In genomic region chr1:152020070-152020469, GRCm38 (mm10) we compare ENCODE assay signal across 22 mouse cellular contexts.
A peak's percentile ranks its signal among the peaks of the same experiment; 100 is the strongest.
DNase-seq lines count a peak whose midpoint lies in the region; ATAC-seq and TF ChIP-seq lines count a peak whose summit lies in the region.
"Had no signal": no experiment of that assay in that cellular context is flagged by ENCODE, and none has a peak within 500 bp of the region (broad histone marks: within the 10 kb centered on the region; RNA-seq: fewer than 3 reads in every experiment).

No protein-coding gene starts in this region.

- no peak for TF ChIP-seq POLR2A in MEL (IDR thresholded peaks at IDR 0.05; ENCODE audit: control insufficient read depth in 1 of 2, insufficient read depth in 1 of 2, low read depth in 1 of 2, low read length in 2 of 2, poor library complexity in 1 of 2)
- TF ChIP-seq POLR2A in bone marrow macrophage, adult 2 months (IDR thresholded peaks at IDR 0.05; ENCODE audit: borderline replicate concordance, low read depth, low read length), result no peak

- ATAC-seq in heart, embryonic 15.5 days (replicated peaks; ENCODE audit: insufficient number of reproducible peaks, insufficient read depth, low FRiP score, low read depth), result no peak
- ATAC-seq: Patski had no signal

- H3K9ac ChIP-seq in heart, embryonic 15.5 days, result no peak overlapping the region
- H3K9ac ChIP-seq in MEL (ENCODE audit: control insufficient read depth, low read depth, low read length, poor library complexity, severe bottlenecking), result no peak overlapping the region

- H3K9me3 ChIP-seq in heart, embryonic 15.5 days (replicated peaks), result no peaks in the 10 kb centered on the region
- H3K9me3 ChIP-seq in heart, embryonic 10.5 days, result no peaks in the 10 kb centered on the region
- H3K9me3 ChIP-seq in MEL (replicated peaks; ENCODE audit: insufficient read depth, low read length), result no peaks in the 10 kb centered on the region

- peaks cover 11% of the 10 kb centered on the region for H3K4me1 ChIP-seq in heart, embryonic 15.5 days (replicated peaks)
- H3K4me1 ChIP-seq in heart, embryonic 10.5 days, result peaks cover 15% of the 10 kb centered on the region
- peaks cover 7 to 23% of the 10 kb centered on the region in 2 experiments for H3K4me1 ChIP-seq in MEL (ENCODE audit: control insufficient read depth in 1 of 2, insufficient read depth in 2 of 2, low read length in 2 of 2)
- H3K4me1 ChIP-seq in bone marrow macrophage, adult 2 months (ENCODE audit: control insufficient read depth, insufficient read depth, low read length), result peaks cover 48% of the 10 kb centered on the region

- TF ChIP-seq RAD21 in MEL (IDR thresholded peaks at IDR 0.05; ENCODE audit: low read depth, low read length), result no peak

- 0 out of 2 replicates have a peak overlapping the region, but pooled peaks have one; percentile 9 for H3K27ac ChIP-seq in heart, embryonic 15.5 days
- H3K27ac ChIP-seq in heart, embryonic 10.5 days, result no peak overlapping the region
- H3K27ac ChIP-seq in MEL (ENCODE audit: control insufficient read depth, low read depth, low read length), result no peak overlapping the region
- peak overlapping the region; percentile 90 for H3K27ac ChIP-seq in bone marrow macrophage, adult 2 months (ENCODE audit: insufficient read depth, low read depth, low read length)
- H3K27ac ChIP-seq in macrophage, result peak overlapping the region; percentile 52

- H3K4me2 ChIP-seq in heart, embryonic 15.5 days, result no peak overlapping the region

- peak; percentile 28 to 48; a peak in 1 of 4 replicates for TF ChIP-seq EP300 in MEL (IDR thresholded peaks at IDR 0.05; ENCODE audit: low read depth in 1 of 2, low read length in 2 of 2)

- no peak overlapping the region for H3K4me3 ChIP-seq in heart, embryonic 15.5 days
- H3K4me3 ChIP-seq in heart, embryonic 10.5 days, result no peak overlapping the region
- no peak overlapping the region for H3K4me3 ChIP-seq in MEL (ENCODE audit: control insufficient read depth in 1 of 2, insufficient read depth in 1 of 2, low read depth in 2 of 2, low read length in 2 of 2)
- no peak overlapping the region for H3K4me3 ChIP-seq in bone marrow macrophage, adult 2 months (ENCODE audit: insufficient read depth, low read length)
- no peak overlapping the region for H3K4me3 ChIP-seq in macrophage (ENCODE audit: inconsistent target)

- H3K27me3 ChIP-seq in heart, embryonic 15.5 days, result no peaks in the 10 kb centered on the region
- no peaks in the 10 kb centered on the region for H3K27me3 ChIP-seq in heart, embryonic 10.5 days (ENCODE audit: insufficient read depth, poor library complexity, severe bottlenecking)
- H3K27me3 ChIP-seq in MEL (ENCODE audit: control insufficient read depth in 1 of 2, insufficient read depth in 2 of 2, low read length in 2 of 2), result no peaks in the 10 kb centered on the region
- H3K27me3 ChIP-seq: CH12.LX, Patski had no signal

- H3K79me2 ChIP-seq in MEL (ENCODE audit: control insufficient read depth, insufficient read depth, low read length, poor library complexity), result no peaks in the 10 kb centered on the region
- no peaks in the 10 kb centered on the region for H3K79me2 ChIP-seq in macrophage (ENCODE audit: inconsistent target)

- H3K36me3 ChIP-seq in heart, embryonic 15.5 days, result no peaks in the 10 kb centered on the region
- peaks cover 4% of the 10 kb centered on the region; the same call in 1 of the 2 replicates for H3K36me3 ChIP-seq in heart, embryonic 10.5 days
- H3K36me3 ChIP-seq in MEL (ENCODE audit: control insufficient read depth in 1 of 2, insufficient read depth in 2 of 2, low read length in 2 of 2) (peaks cover 0 to 21% of the 10 kb centered on the region in 2 experiments; a peak in 2 of 4 replicates), macrophage (ENCODE audit: inconsistent target) (no peaks in the 10 kb centered on the region)
- H3K36me3 ChIP-seq: G1E had no signal

- DNase-seq in heart, embryonic 10.5 days (ENCODE audit: low spot score), result no peak
- no peak for DNase-seq in MEL (ENCODE audit: low read depth, low spot score)
- DNase-seq in thymus, postnatal 10 days (ENCODE audit: low spot score in 2 of 2), result no peak
- DNase-seq in urinary bladder, adult 18-20 months (ENCODE audit: low spot score in 2 of 2), result no peak
- DNase-seq in right cerebral cortex, adult 18-20 months, result no peak
- DNase-seq: adrenal gland, adult 2 months; adrenal gland, adult 8-10 months; adrenal gland, postnatal 10 days; adrenal gland, postnatal 14 days; adrenal gland, postnatal 25 days; adrenal gland, postnatal 36 days; B cell, adult 2 months; cerebellum, adult 11 months; cerebellum, adult 11-12 months; cerebellum, adult 18-20 months; cerebellum, adult 2 months had no signal

- no peak for TF ChIP-seq CTCF in MEL (IDR thresholded peaks at IDR 0.05 in 2 of 3, conservative IDR thresholded peaks at IDR 0.05 in 1 of 3; ENCODE audit: control insufficient read depth in 1 of 3, insufficient read depth in 1 of 3, low read depth in 2 of 3, low read length in 3 of 3, poor library complexity in 1 of 3, severe bottlenecking in 1 of 3)
- TF ChIP-seq CTCF in bone marrow macrophage, adult 2 months (IDR thresholded peaks at IDR 0.05; ENCODE audit: low read depth, low read length), result no peak

- WGBS in heart, embryonic 15.5 days, result 77% methylated on average over 5 of the region's 5 CpGs
- WGBS in heart, embryonic 10.5 days, result 84% methylated on average over 5 of the region's 5 CpGs
- WGBS in macrophage (ENCODE audit: missing documents), result 35% methylated on average over 5 of the region's 5 CpGs

TF ChIP-seq in MEL, 35 proteins besides CTCF, POLR2A, EP300 and RAD21:
- TF ChIP-seq USF2 (IDR thresholded peaks at IDR 0.05; ENCODE audit: borderline replicate concordance in 1 of 2, insufficient read depth in 1 of 2, low read depth in 1 of 2, low read length in 2 of 2) (no peak), ELF1 (IDR thresholded peaks at IDR 0.05; ENCODE audit: low read depth, low read length) (no peak), KAT2A (conservative IDR thresholded peaks at IDR 0.05; ENCODE audit: low read depth, low read length) (no peak), USF1 (IDR thresholded peaks at IDR 0.05; ENCODE audit: low read depth, low read length) (peak; percentile 48; the same call in 1 of the 2 replicates), HCFC1 (IDR thresholded peaks at IDR 0.05; ENCODE audit: low read depth, low read length) (no peak), CHD2 (IDR thresholded peaks at IDR 0.05; ENCODE audit: low read length) (no peak), GABPA (IDR thresholded peaks at IDR 0.05; ENCODE audit: low read depth, low read length) (no peak), RCOR1 (IDR thresholded peaks at IDR 0.05; ENCODE audit: low read depth, low read length) (peak; percentile 83), E2F4 (IDR thresholded peaks at IDR 0.05; ENCODE audit: borderline replicate concordance, low read depth, low read length) (no peak), MXI1 (IDR thresholded peaks at IDR 0.05; ENCODE audit: low read depth, low read length) (no peak), TAL1 (IDR thresholded peaks at IDR 0.05; ENCODE audit: low read length) (no peak), JUND (IDR thresholded peaks at IDR 0.05; ENCODE audit: low read depth, low read length) (no peak), MAFK (IDR thresholded peaks at IDR 0.05; ENCODE audit: borderline replicate concordance, low read depth, low read length) (no peak), ZMIZ1 (IDR thresholded peaks at IDR 0.05; ENCODE audit: low read depth, low read length) (no peak), ETS1 (IDR thresholded peaks at IDR 0.05; ENCODE audit: low read depth, low read length) (peak; percentile 19; the same call in 1 of the 2 replicates), GATA1 (IDR thresholded peaks at IDR 0.05; ENCODE audit: low read depth, low read length) (peak; percentile 66)
TF ChIP-seq in MEL: peak in this region for 4.

Comparison
In these comparisons a context has a peak if more than half of its experiments do, and no peak if none do; other contexts are left out.
1. H3K27ac ChIP-seq: peak in heart, embryonic 15.5 days (single experiment), bone marrow macrophage, adult 2 months (single experiment) and macrophage (single experiment); none in heart, embryonic 10.5 days (single experiment) and MEL (single experiment).